Mouse (Mus musculus): Measurements from ENCODE around the gene Lrrc38.

DNA sequence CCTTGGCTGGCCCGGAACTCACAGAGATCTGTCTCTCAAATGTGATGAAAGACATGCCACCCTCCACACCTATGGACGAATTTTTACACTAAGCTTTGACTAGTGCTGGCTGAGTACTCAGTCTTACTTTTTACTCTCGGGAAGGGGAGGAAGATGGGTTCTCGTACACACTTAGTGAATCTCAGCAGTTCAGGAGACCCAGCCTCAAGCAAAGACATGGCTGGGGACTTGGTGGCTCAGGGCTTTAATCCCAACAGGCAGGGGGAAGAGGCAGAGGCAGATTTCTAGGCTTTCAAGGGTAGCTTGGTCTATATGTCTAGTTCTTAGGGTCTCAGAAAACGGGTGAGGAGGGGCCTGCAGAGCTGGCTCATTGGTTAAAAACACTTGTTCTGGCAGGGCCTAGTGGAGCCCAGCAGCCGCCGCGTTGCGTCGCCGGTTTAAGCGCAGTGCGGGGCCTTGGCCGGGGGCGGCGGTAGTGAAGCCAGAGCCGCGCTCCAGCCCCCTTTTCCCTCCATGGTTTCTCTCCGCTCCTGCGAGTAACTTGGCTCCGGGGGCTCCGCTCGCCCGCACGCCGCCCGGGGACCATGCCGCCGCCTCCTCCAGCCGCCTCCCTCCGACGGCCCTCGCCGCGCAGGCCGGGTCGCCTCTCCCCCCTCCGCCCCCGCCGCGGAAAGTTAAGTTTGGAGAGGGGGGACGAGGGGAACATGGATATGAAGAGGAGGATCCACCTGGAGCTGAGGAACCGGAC, 39.6 kb downstream of the Lrrc38 start:
- no peak for TF ChIP-seq CTCF (IDR thresholded peaks at IDR 0.05; ENCODE audit: borderline replicate concordance, control insufficient read depth, extremely low read depth, insufficient read depth, low read length, poor library complexity)
- no peak for TF ChIP-seq POLR2A (IDR thresholded peaks at IDR 0.05; ENCODE audit: control insufficient read depth, extremely low read depth, insufficient read depth, low read length, poor library complexity)

Data from thymus, adult 2 months (tissue).